Mouse (Mus musculus) urinary bladder, postnatal 10 days (tissue): ENCODE measurements around the gene Arl14ep.

Experiments used
- DNase-seq: peaks from one replicate; pipeline ENCODE4 v3.0.0; 2022; ENCODE audit warnings: low spot score

The Arl14ep gene

DNA sequence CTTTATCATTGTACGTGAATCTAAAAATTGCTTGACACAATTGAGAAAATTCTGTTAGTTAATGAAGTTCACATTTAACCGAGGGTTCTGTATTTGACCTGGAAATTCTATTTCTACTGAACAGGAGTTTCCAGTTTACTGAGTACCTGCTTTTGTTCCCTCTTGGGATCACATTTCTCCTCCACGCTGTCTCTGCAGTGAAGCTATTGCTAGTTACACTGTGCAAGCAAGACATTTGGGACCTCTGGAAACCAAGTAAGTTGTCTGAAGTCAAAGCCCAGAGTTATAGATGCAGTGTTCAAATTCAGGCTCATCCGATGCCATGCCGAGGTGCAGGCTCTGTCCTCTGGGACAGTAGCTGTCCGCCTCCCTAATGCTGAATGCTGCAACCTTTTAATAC, 19.2 kb downstream of the Arl14ep start:
- DNase-seq: no peak

DNA sequence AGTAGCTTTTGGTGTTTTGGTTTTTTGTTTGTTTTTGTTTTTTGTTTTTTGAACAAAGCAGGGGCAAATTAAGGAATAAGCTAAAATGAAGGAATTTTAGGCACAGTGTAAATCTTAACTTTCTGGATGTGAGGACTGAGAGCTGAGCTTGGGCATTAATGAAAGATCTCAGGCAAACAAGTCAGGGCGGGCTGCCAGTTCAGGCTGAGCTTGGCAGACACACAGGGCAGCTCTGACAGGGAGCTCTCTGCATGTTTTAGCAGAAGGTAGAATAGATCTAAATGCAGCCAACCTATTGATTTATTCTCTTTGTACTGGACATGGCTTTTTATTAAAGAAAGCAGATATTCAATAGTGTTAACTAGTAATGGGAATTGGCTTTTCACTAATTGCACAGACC, 31.8 kb downstream of the Arl14ep start:
- no peak for DNase-seq

DNA sequence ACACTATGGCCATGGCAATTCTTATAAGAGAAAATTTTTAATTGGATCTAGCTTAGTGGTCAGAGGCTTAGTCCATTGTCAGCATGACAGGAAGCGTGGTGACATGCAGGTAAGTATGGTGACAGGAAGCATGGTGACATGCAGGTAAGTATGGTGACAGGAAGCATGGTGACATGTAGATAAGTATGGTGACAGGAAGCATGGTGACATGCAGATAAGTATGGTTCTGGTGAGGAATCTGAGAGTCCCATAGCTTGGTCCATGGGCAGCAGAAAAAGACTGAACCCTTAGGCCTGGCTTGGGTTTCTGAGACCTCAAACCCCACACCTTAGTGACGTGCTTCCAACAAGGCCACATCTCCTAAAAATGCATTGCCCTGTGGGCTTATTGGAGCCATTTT, 38.5 kb downstream of the Arl14ep start:
- no peak for DNase-seq

DNA sequence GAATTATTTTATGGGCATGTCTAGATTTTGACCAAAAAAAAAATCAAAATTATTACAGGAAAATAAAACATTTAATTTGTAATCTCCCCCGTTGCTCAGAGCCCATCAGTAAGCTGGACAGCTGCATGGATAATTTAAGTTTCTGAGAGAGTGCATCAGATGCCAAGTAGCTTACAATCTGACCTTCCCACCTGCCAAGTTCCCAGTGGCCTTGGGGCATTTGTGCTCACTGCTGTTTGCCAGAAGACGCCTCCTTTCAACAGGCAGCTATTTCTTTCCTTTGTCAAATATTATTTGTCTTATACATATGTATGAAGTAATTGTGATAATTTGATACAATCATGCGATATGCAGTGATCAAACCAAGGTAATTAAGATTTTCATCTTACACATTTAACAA, 44.3 kb downstream of the Arl14ep start:
- no peak for DNase-seq
